Mouse (Mus musculus): Measurements from ENCODE around the gene Fam213a. TPM values are rescaled to one million over a fixed set of nuclear protein-coding genes. Genes with fewer than 3 reads are reported as not detected.
"Not testable (repeated sequence)": the region's sequence is repeated elsewhere in the genome, so short reads cannot be mapped to it uniquely, and the experiment has no call there.

Fam213a gene
- 10 to 100 TPM; 13.1 to 19.1 TPM for total RNA-seq (2021)
- long read RNA-seq, experiment 1, transcript Fam213a-201 (6 exons, 1,537 nt) = major isoform, 9 of 20 reads
- long read RNA-seq, experiment 1, transcript Fam213a-202 (6 exons, 1,567 nt) = minor isoform, 6 of 20 reads
- long read RNA-seq, experiment 1, partial matches to known transcripts = 1 of 20 reads
- long read RNA-seq, experiment 1, other reads (novel, unspliced or antisense) = 4 of 20 reads
- long read RNA-seq, experiment 2, transcript Fam213a-202 (6 exons, 1,567 nt) = major isoform, 15 of 37 reads
- long read RNA-seq, experiment 2, transcript Fam213a-201 (6 exons, 1,537 nt) = minor isoform, 12 of 37 reads
- long read RNA-seq, experiment 2, partial matches to known transcripts = 0 of 37 reads
- long read RNA-seq, experiment 2, other reads (novel, unspliced or antisense) = 8 of 37 reads

GRCm38 (mm10) chr14:41013630-41014613 is at the start of gene Fam213a:
Gene Fam213a (minus strand): TSS chr14:41013788.
- intact Hi-C loops (cut with DNase I) = no loop called here
- peak; percentile 72 to 75 for DNase-seq

GRCm38 (mm10) chr14:41053190-41053589 is 39.6 kb upstream of the Fam213a start:
- DNase-seq; intact Hi-C loops (cut with DNase I): not testable (repeated sequence)

DNA sequence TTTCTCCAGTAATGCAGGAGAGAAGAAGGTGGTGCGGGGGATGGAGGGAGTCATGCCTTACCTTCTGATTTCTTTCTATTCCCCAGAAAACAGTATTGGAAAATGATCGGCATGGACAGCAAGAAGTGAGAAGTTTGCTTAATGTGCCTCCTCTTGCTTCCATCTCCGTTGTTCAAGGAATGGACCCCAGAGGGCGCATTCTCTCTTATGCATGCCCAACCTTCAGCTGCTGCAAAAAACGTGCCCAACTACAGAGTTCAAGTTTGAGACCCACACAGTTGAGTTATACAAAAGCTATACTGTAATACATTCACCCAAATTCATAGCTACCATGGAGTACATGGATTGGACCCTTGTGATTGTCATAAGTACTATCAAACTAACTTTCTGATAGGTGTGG is 38.9 kb upstream of the Fam213a start:
- DNase-seq = no peak
- intact Hi-C loops (cut with DNase I) = no loop called here

DNA sequence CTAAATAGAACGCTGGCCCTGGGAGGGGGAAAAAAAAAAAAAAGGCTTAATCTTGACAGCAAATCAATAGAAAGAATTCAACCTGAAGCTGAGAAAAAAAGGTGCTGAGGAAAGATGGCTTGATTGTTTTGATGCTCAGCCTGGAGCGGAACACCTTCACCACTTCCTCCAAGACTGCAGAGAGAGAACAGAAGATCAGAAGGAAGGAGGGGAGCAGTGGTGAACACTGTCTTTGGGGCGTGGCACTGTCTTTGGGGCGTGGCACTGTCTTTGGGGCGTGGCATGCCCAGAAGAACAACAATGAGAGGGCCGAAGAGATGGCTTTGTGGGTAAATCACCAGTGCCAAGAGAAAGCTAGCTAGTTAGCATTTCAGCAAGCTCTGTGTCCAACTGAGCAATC is 36.9 kb upstream of the Fam213a start:
- DNase-seq = no peak
- intact Hi-C loops (cut with DNase I) = no loop called here

GRCm38 (mm10) chr14:41047402-41047801 is 33.8 kb upstream of the Fam213a start:
- no peak for DNase-seq
- intact Hi-C loops (cut with DNase I) = no loop called here

DNA sequence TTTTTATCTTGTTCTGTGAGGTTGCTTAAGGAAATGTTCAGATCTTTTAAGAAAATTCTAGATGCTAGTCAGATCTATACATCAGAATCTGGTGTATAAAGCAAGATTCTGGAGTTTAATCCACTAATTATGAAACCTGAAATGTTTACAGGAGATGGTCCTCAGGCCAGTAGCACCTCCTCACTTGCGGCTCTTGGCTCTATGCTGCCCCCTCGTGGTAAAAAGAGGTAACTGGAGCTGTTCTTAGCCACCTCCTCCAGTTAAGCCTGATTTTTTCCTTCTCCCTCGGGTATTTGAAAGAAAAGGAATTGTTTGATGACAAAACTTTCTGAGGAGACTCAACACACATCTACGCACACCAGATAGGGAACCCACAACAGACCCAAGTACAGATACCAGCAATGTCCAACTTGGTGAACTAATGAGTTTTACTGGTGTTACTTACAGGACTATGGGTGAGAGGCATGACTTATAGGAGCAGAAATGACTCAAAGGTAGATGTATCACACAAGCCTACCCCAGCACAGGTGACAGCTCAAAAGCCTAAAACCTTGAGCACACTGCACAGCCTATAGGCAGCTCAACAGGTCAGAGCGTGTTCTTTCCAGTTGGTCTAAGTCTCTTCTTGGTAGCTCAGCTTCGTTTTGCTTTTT is 21.7 kb upstream of the Fam213a start:
- intact Hi-C loops (cut with DNase I) = loop anchor here (1.0 kb wide), 1 partner anchor 56 kb away; no protein-coding TSS in a partner anchor
- DNase-seq = peak in 1 of 2 experiments; percentile 42

- intact Hi-C loops (cut with DNase I) = loop anchor here (1.0 kb wide), 1 partner anchor 116 kb away; no protein-coding TSS in a partner anchor
- peak; percentile 42 to 58 for DNase-seq
These were observed 19.8 kb upstream of the Fam213a start for GRCm38 (mm10) chr14:41033135-41034110.

GRCm38 (mm10) chr14:41030989-41031513 is 17.5 kb upstream of the Fam213a start:
- no peak for DNase-seq
- intact Hi-C loops (cut with DNase I) = no loop called here

DNA sequence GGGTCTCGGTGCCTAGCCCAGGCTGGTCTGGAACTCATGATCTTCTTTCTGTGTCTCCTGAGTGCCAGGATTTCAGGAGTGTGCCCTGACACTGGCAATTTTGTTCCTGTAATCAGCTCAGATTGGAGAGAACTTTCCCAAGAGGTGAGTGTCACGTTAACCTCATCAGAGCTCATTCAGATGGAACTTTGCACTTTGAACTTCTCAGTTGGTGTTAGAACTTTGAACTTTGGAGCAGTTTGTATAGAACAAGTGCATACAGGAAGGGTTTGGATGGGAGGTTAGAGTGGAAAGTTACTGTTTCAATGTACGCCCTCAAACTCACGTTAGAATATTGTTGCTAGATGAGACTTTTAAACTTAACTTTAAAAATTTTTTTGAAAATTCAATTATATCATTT is 15.7 kb upstream of the Fam213a start:
- no peak for DNase-seq
- intact Hi-C loops (cut with DNase I) = no loop called here

DNA sequence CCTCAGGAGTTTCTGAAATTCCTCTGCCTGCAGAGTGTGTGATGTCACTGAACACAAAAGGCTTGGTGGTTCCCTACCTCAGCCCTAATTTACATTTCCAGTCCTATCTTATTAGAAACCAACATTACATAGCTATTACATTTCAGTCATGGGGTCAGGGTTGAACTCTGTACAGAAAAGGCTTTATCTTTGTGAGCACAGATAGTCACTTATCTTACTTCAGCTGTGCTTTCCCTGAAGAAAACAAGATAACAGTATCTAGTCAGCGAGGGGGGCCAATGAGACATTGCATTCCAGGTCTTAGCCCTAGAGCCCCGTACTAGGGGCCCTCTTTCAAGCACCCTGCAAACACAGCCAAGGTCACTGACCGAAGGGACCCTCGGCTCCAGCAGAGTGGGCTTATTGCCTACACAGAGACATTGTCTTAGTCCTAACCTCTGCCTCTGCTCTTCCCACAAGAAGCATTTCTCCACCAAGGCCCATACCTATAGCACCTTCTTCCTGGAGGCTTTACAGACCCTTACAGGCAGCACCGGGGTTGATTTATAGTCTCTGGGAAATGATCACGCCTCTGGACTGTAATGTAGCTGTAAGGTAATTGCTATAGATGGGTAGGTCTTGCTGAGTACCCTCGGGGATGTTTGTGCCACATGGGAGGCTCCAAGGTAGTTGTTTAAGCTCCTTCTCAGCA is 12.2 kb upstream of the Fam213a start:
- no peak for DNase-seq
- intact Hi-C loops (cut with DNase I) = no loop called here

DNA sequence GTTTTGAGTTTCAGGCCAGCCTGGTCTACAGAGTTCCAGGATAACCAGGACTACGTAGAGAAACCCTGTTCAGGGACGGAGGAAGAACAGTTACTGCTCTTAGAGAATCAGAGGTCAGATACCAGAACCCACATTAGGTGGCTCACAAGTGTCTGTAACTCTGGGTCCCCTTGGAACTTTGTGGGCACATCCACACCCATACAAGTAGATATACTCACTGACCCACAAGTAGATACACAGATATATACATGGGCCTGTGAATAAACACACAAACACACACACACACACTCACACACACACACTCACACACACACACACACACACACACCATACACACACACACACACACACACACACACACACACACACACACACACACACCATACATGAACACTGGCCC is 11.5 kb upstream of the Fam213a start:
- DNase-seq = no peak
- intact Hi-C loops (cut with DNase I) = no loop called here

DNA sequence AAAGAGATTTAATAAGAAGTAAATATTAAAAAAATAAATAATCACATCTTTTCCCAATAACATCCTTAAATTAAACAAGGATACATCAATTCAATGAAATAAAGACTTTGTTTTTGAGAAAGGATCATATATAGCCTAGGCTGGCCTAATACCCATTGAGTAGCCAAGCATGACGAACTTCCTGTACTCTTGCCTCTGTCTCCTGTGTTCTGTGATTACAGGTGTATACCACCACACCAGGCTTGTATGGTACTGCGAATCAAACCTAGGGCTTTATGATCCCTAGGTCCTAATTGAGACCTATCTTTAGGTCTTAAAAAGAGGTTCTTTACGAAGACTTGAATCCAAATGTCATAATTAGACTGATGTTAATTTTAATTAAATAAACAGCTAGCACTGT is 7.7 kb upstream of the Fam213a start:
- intact Hi-C loops (cut with DNase I) = no loop called here

GRCm38 (mm10) chr14:41017460-41017859 is 3.9 kb upstream of the Fam213a start:
- DNase-seq = no peak
- intact Hi-C loops (cut with DNase I) = no loop called here

More for the DNA sequence above, 7.7 kb upstream of the Fam213a start:
- DNase-seq = no peak

- intact Hi-C loops (cut with DNase I) = no loop called here
These were observed 1.2 kb upstream of the Fam213a start for GRCm38 (mm10) chr14:41014701-41015240.

DNA sequence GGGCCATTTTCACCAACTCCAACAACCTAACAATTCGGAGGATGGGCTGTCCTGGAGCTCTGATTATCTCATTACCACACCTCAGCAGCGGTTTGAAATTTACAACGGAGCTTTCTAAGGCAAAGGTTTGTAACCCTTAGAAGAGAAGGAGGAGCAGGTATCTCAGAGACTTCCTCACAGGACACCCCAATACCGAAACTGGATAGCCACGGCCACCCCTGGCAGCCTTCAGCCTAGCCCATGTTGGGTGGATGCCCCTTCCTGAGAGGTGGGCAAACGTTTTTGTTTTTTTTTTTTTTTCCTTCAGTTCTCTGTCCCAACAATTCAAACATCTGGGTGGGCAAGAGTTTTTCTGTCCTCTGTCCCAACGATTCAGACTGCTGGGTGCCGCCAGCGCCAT is 445 bp downstream of the Fam213a start:
- no peak for DNase-seq
- intact Hi-C loops (cut with DNase I) = no loop called here

More at GRCm38 (mm10) chr14:41014701-41015240, 1.2 kb upstream of the Fam213a start:
- no peak for DNase-seq

DNA sequence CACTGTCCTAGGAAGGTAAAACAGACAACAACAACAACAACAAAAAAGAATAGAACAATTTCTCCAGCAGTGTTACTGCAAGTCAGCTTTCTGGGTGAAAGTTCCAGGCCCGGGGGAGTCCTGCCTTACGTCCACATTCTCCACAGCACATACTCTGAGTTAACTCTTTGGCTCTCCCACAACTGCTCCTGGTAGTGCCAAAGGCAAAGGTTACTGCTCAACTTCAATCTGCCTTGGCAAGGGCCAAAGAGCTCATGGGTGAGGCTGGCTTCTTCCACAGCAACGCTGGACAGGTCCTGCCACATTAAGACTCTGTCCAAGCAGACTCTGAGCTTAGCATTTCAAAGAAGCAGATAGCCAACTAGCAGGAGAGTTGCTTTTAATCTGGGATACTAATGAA is 1.7 kb downstream of the Fam213a start:
- intact Hi-C loops (cut with DNase I) = no loop called here
- DNase-seq = no peak

DNA sequence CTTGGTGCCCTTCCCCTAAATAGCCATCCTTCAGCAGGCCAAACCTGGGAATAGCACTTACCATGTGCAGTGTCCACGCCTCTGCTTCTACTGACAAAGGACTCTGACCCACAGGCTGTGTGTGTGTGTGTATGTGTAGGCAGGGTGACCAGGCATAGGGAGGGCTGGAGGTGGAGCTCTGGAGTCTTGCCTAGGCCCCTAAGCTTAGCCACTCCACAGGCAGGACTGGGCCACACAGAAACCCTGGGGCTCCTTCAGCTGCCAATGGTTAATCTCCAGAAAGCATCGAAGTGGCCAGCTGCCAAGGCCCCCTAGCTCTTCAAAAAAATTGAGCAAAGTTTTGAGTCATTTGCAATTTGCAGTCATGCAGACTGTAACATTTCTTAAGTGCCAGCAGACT is 5.5 kb downstream of the Fam213a start:
- no peak for DNase-seq
- intact Hi-C loops (cut with DNase I) = no loop called here

DNA sequence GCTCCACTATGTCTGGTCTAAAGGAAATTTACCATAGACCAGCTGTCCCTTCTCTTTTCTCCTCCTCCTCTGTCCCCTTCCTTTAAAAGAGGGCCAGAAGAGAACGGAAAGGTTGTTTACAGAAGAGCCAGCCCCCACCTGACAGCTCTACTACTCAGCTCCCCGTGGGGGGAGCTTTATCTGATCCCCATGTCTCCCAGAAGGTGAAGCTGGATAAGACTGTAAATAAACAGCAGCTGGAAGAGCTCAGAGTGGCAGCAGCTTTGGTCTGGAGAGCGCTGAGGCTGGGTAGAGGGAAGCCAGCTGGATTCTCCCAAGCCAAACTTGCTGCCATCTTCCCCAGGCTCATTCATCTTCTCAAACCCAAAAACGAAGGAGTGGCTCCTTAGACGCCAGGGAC is 5.9 kb downstream of the Fam213a start:
- no peak for DNase-seq
- intact Hi-C loops (cut with DNase I) = no loop called here

Data from gastrocnemius, postnatal 36 days (tissue).